Mouse (Mus musculus): ENCODE results near the gene Zfp202. TPM values are rescaled to one million over a fixed set of nuclear protein-coding genes. Genes with fewer than 3 reads are reported as not detected.

Gene Zfp202
- polyA plus RNA-seq (2015; fragmentation: Nextera tagmentation; extraction: Ambion mirVana) = 2.4 and 2.5 TPM in 2 replicates

GRCm38 (mm10) chr9:40192098-40193038 is at the start of gene Zfp202:
Zfp202 (plus strand) TSS chr9:40192316.

GRCm38 (mm10) chr9:40180620-40181019 is 11.5 kb upstream of the Zfp202 start, which contains the start of gene Olfr986:
Olfr986 (plus strand) TSS chr9:40180920.

Other genes starting within 250 kb of the Zfp202 start
- not detected in 2 replicates for gene Olfr975, start 240.3 kb upstream of the Zfp202 start, polyA plus RNA-seq (2015; fragmentation: Nextera tagmentation; extraction: Ambion mirVana)
- not detected in 2 replicates for gene Olfr976, start 231.2 kb upstream of the Zfp202 start, polyA plus RNA-seq (2015; fragmentation: Nextera tagmentation; extraction: Ambion mirVana)
- not detected in 2 replicates for gene Olfr978, start 200.2 kb upstream of the Zfp202 start, polyA plus RNA-seq (2015; fragmentation: Nextera tagmentation; extraction: Ambion mirVana)
- gene Olfr979, start 188.9 kb upstream of the Zfp202 start, polyA plus RNA-seq (2015; fragmentation: Nextera tagmentation; extraction: Ambion mirVana) = not detected in 2 replicates
- not detected in 2 replicates for gene Olfr980, start 182.7 kb upstream of the Zfp202 start, polyA plus RNA-seq (2015; fragmentation: Nextera tagmentation; extraction: Ambion mirVana)
- not detected in 2 replicates for gene Olfr981, start 170.9 kb upstream of the Zfp202 start, polyA plus RNA-seq (2015; fragmentation: Nextera tagmentation; extraction: Ambion mirVana)
- not detected in 2 replicates for gene Olfr982, start 118.5 kb upstream of the Zfp202 start, polyA plus RNA-seq (2015; fragmentation: Nextera tagmentation; extraction: Ambion mirVana)
- not detected in 2 replicates for gene Olfr983, start 98.7 kb upstream of the Zfp202 start, polyA plus RNA-seq (2015; fragmentation: Nextera tagmentation; extraction: Ambion mirVana)
- not detected in 2 replicates for gene Olfr984, start 78.1 kb upstream of the Zfp202 start, polyA plus RNA-seq (2015; fragmentation: Nextera tagmentation; extraction: Ambion mirVana)
- not detected in 2 replicates for gene Olfr985, start 62.1 kb upstream of the Zfp202 start, polyA plus RNA-seq (2015; fragmentation: Nextera tagmentation; extraction: Ambion mirVana)
- not detected in 2 replicates for gene Tmem225, start 44.2 kb upstream of the Zfp202 start, polyA plus RNA-seq (2015; fragmentation: Nextera tagmentation; extraction: Ambion mirVana)
- gene Olfr986, start 11.4 kb upstream of the Zfp202 start, polyA plus RNA-seq (2015; fragmentation: Nextera tagmentation; extraction: Ambion mirVana) = not detected in 2 replicates
- gene Scn3b, start 76.9 kb downstream of the Zfp202 start, polyA plus RNA-seq (2015; fragmentation: Nextera tagmentation; extraction: Ambion mirVana) = 3.4 and 4.9 TPM in 2 replicates

Data from urinary bladder, postnatal 0 days (tissue).